In the genomic region with DNA sequence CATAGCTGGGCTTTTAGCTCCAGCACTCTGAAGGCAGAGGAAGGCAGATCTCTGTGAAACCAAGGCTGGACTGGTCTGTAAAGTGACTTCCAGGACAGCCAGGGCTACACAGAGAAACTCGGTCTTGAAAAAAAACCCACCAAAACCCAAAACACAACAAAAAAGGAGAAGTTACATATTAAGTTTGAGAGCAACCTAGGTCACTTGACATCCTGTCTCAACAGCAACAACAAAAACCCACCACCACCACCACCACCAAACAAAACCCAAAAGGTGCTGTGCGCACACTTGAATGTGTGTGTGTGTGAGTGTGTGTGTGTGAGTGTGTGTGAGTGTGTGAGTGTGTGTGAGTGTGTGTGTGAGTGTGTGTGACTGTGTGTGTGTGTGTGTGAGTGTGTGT, we compare ENCODE assay signal across 36 mouse cellular contexts. TPM values are rescaled to one million over a fixed set of nuclear protein-coding genes. Genes with fewer than 3 reads are reported as not detected.
DNase-seq lines count a peak whose midpoint lies in the region; ATAC-seq and TF ChIP-seq lines count a peak whose summit lies in the region.
"Had no signal": no experiment of that assay in that cellular context is flagged by ENCODE, and none has a peak within 500 bp of the region (broad histone marks: within the 10 kb centered on the region; RNA-seq: fewer than 3 reads in every experiment).

No protein-coding gene starts in this region.

- WGBS in intestine, embryonic 15.5 days, result 76% methylated on average over 2 of the region's 2 CpGs
- 91% methylated on average over 2 of the region's 2 CpGs for WGBS in forebrain, embryonic 11.5 days

- no peak for ATAC-seq in G1E (ENCODE audit: extremely low read depth, insufficient number of reproducible peaks, low FRiP score, poor library complexity, severe bottlenecking)
- peak; percentile 73 to 91 for ATAC-seq in hematopoietic stem cell, adult 5-6 weeks (replicated peaks in 1 of 2; ENCODE audit: insufficient read depth in 1 of 2, low FRiP score in 2 of 2, low TSS enrichment in 1 of 2, low read depth in 1 of 2, poor library complexity in 2 of 2, severe bottlenecking in 2 of 2)
- no peak for ATAC-seq in intestine, embryonic 15.5 days
- ATAC-seq in forebrain, embryonic 11.5 days (replicated peaks; ENCODE audit: low FRiP score), result no peak
- ATAC-seq: forebrain, embryonic 15.5 days; inflammation-experienced regulatory T-cells, adult 6 months had no signal

- peaks cover 7% of the 10 kb centered on the region for H3K4me1 ChIP-seq in G1E (ENCODE audit: insufficient read depth, low read depth, low read length)
- no peaks in the 10 kb centered on the region for H3K4me1 ChIP-seq in intestine, embryonic 15.5 days (replicated peaks)
- no peaks in the 10 kb centered on the region for H3K4me1 ChIP-seq in forebrain, embryonic 11.5 days (replicated peaks; ENCODE audit: control insufficient read depth, insufficient read depth, low read length)
- H3K4me1 ChIP-seq: forebrain, embryonic 15.5 days; hindbrain, embryonic 15.5 days; kidney, embryonic 15.5 days; limb, embryonic 12.5 days; lung, embryonic 15.5 days; midbrain, embryonic 12.5 days; neural tube, embryonic 13.5 days had no signal

- H3K9me3 ChIP-seq in G1E (replicated peaks), result no peaks in the 10 kb centered on the region
- H3K9me3 ChIP-seq in intestine, embryonic 15.5 days, result no peaks in the 10 kb centered on the region
- no peaks in the 10 kb centered on the region for H3K9me3 ChIP-seq in forebrain, embryonic 11.5 days (ENCODE audit: control insufficient read depth, low read length)
- H3K9me3 ChIP-seq: forebrain, embryonic 15.5 days; hindbrain, embryonic 15.5 days; kidney, embryonic 15.5 days; limb, embryonic 12.5 days; lung, embryonic 15.5 days; megakaryocyte, embryonic 14.5 days; midbrain, embryonic 12.5 days; neural tube, embryonic 13.5 days had no signal

- no peak overlapping the region for H3K4me2 ChIP-seq in intestine, embryonic 15.5 days (replicated peaks)
- H3K4me2 ChIP-seq in forebrain, embryonic 11.5 days (ENCODE audit: low read depth, low read length, severe bottlenecking), result no peak overlapping the region
- H3K4me2 ChIP-seq: forebrain, embryonic 15.5 days; heart, embryonic 11.5 days; hindbrain, embryonic 15.5 days; kidney, embryonic 15.5 days; limb, embryonic 12.5 days; liver, embryonic 11.5 days; lung, embryonic 15.5 days; midbrain, embryonic 12.5 days; neural tube, embryonic 13.5 days had no signal

- DNase-seq in A20 (ENCODE audit: low read depth, low spot score) (peak; percentile 84), G1E (ENCODE audit: low spot score) (no peak)
- DNase-seq in splenic B cell, adult 2 months (ENCODE audit: low read depth, low spot score), result peak; percentile 68
- no peak for DNase-seq in urinary bladder, adult 2 months (ENCODE audit: low spot score)
- no peak for DNase-seq in forebrain, embryonic 11.5 days (ENCODE audit: low spot score)
- DNase-seq: cerebellum, adult 8-10 months; cerebellum, postnatal 25 days; gastrocnemius, postnatal 25 days; heart, adult 18-20 months; heart, postnatal 36 days; kidney, adult 18-20 months; kidney, postnatal 25 days; thymus, postnatal 36 days had no signal

- H3K4me3 ChIP-seq in G1E (ENCODE audit: low read depth, low read length), result peak overlapping the region; percentile 13; the same call in 1 of the 2 replicates
- H3K4me3 ChIP-seq in intestine, embryonic 15.5 days (replicated peaks), result no peak overlapping the region
- no peak overlapping the region for H3K4me3 ChIP-seq in forebrain, embryonic 11.5 days (ENCODE audit: low read depth, low read length)
- H3K4me3 ChIP-seq: forebrain, embryonic 15.5 days; hindbrain, embryonic 15.5 days; kidney, embryonic 15.5 days; limb, embryonic 12.5 days; lung, embryonic 15.5 days; megakaryocyte, embryonic 14.5 days; midbrain, embryonic 12.5 days; neural tube, embryonic 13.5 days had no signal

- H3K27me3 ChIP-seq in G1E (ENCODE audit: insufficient read depth, low read length), result peaks cover 26% of the 10 kb centered on the region
- H3K27me3 ChIP-seq in splenic B cell, adult 2 months (ENCODE audit: control insufficient read depth, insufficient read depth, low read length, poor library complexity, severe bottlenecking), result no peaks in the 10 kb centered on the region
- H3K27me3 ChIP-seq in intestine, embryonic 15.5 days (replicated peaks), result no peaks in the 10 kb centered on the region
- no peaks in the 10 kb centered on the region for H3K27me3 ChIP-seq in forebrain, embryonic 11.5 days (ENCODE audit: control insufficient read depth, insufficient read depth, low read length)
- H3K27me3 ChIP-seq: forebrain, embryonic 15.5 days; hindbrain, embryonic 15.5 days; kidney, embryonic 15.5 days; limb, embryonic 12.5 days; lung, embryonic 15.5 days; neural tube, embryonic 13.5 days had no signal

- H3K36me3 ChIP-seq in G1E (replicated peaks), result no peaks in the 10 kb centered on the region
- no peaks in the 10 kb centered on the region for H3K36me3 ChIP-seq in splenic B cell, adult 2 months (ENCODE audit: control insufficient read depth, insufficient read depth, low read length, poor library complexity, severe bottlenecking)
- H3K36me3 ChIP-seq in intestine, embryonic 15.5 days, result no peaks in the 10 kb centered on the region
- H3K36me3 ChIP-seq in forebrain, embryonic 11.5 days (ENCODE audit: control insufficient read depth, insufficient read depth, low read length), result no peaks in the 10 kb centered on the region
- H3K36me3 ChIP-seq: forebrain, embryonic 15.5 days; hindbrain, embryonic 15.5 days; kidney, embryonic 15.5 days; limb, embryonic 12.5 days; lung, embryonic 15.5 days; midbrain, embryonic 12.5 days; neural tube, embryonic 13.5 days had no signal

- H3K27ac ChIP-seq in intestine, embryonic 15.5 days, result no peak overlapping the region
- H3K27ac ChIP-seq in forebrain, embryonic 11.5 days (ENCODE audit: low read depth, low read length), result no peak overlapping the region
- H3K27ac ChIP-seq: forebrain, embryonic 15.5 days; hindbrain, embryonic 15.5 days; kidney, embryonic 15.5 days; limb, embryonic 12.5 days; lung, embryonic 15.5 days; midbrain, embryonic 12.5 days; neural tube, embryonic 13.5 days had no signal

- no peak for TF ChIP-seq CTCF in G1E (IDR thresholded peaks at IDR 0.05; ENCODE audit: low read depth, low read length)

- H3K9ac ChIP-seq in intestine, embryonic 15.5 days, result no peak overlapping the region
- no peak overlapping the region for H3K9ac ChIP-seq in forebrain, embryonic 11.5 days (ENCODE audit: low read length)
- H3K9ac ChIP-seq: forebrain, embryonic 15.5 days; hindbrain, embryonic 15.5 days; kidney, embryonic 15.5 days; limb, embryonic 12.5 days; lung, embryonic 15.5 days; midbrain, embryonic 12.5 days; neural tube, embryonic 13.5 days had no signal

RNA-seq across cellular contexts. Expression of gene Miox, which starts 5.5 kb away (rescaled TPM):
- total RNA-seq in G1E (2014; fragmentation: Nextera tagmentation) (not detected in 2 replicates), G1E (2017) (0.11 and 0.12 TPM in 2 replicates)
- polyA plus RNA-seq in G1E (2012), result not detected in 2 replicates
- total RNA-seq in hematopoietic stem cell, adult 5-6 weeks (2017), result not detected in 2 replicates
- polyA plus RNA-seq in urinary bladder, adult 2 months (2012; rRNA removed), result not detected in 2 replicates
- 0.32 and 0.36 TPM in 2 replicates for polyA plus RNA-seq in intestine, embryonic 15.5 days (2015; fragmentation: Nextera tagmentation; extraction: Ambion mirVana)
- polyA plus RNA-seq in forebrain, embryonic 11.5 days (2014; fragmentation: Nextera tagmentation; extraction: Ambion mirVana), result not detected in 2 replicates
- total RNA-seq: gastrocnemius, postnatal 25 days; heart, adult 18-20 months; heart, postnatal 36 days; layer of hippocampus, adult 18-20 months; layer of hippocampus, postnatal 10 days; left cerebral cortex, adult 18-20 months; left cerebral cortex, postnatal 25 days had no signal
- polyA plus RNA-seq: embryonic facial prominence, embryonic 11.5 days; forebrain, embryonic 15.5 days; frontal cortex, adult 2 months; heart, embryonic 11.5 days; heart, embryonic 16.5 days; hindbrain, embryonic 15.5 days; inflammation-experienced regulatory T-cells, adult 6 months; limb, embryonic 12.5 days; lung, embryonic 15.5 days; midbrain, embryonic 12.5 days; neural tube, embryonic 13.5 days; stomach, embryonic 14.5 days had no signal

RNA-seq across cellular contexts. Expression of gene Lmf2, which starts 15.8 kb away (rescaled TPM):
- 42.7 and 76.3 TPM in 2 replicates for total RNA-seq in G1E (2014; fragmentation: Nextera tagmentation)
- total RNA-seq in G1E (2017), result 13.7 and 15.3 TPM in 2 replicates
- 116 and 125 TPM in 2 replicates for polyA plus RNA-seq in G1E (2012)
- 15.7 and 17.2 TPM in 2 replicates for total RNA-seq in hematopoietic stem cell, adult 5-6 weeks (2017)
- 15.8 and 26.7 TPM in 2 replicates for polyA plus RNA-seq in urinary bladder, adult 2 months (2012; rRNA removed)
- polyA plus RNA-seq in intestine, embryonic 15.5 days (2015; fragmentation: Nextera tagmentation; extraction: Ambion mirVana), result 55.2 and 58.0 TPM in 2 replicates
- 43.7 and 47.3 TPM in 2 replicates for polyA plus RNA-seq in forebrain, embryonic 11.5 days (2014; fragmentation: Nextera tagmentation; extraction: Ambion mirVana)

RNA-seq across cellular contexts. Expression of gene Ncaph2, which starts 15.8 kb away (rescaled TPM):
- total RNA-seq in G1E (2014; fragmentation: Nextera tagmentation) (147 and 164 TPM in 2 replicates), G1E (2017) (130 and 148 TPM in 2 replicates)
- 68.4 and 78.1 TPM in 2 replicates for polyA plus RNA-seq in G1E (2012)
- 102 and 104 TPM in 2 replicates for total RNA-seq in hematopoietic stem cell, adult 5-6 weeks (2017)
- 95.7 and 112 TPM in 2 replicates for polyA plus RNA-seq in urinary bladder, adult 2 months (2012; rRNA removed)
- 131 and 138 TPM in 2 replicates for polyA plus RNA-seq in intestine, embryonic 15.5 days (2015; fragmentation: Nextera tagmentation; extraction: Ambion mirVana)
- polyA plus RNA-seq in forebrain, embryonic 11.5 days (2014; fragmentation: Nextera tagmentation; extraction: Ambion mirVana), result 191 and 203 TPM in 2 replicates

RNA-seq across cellular contexts. Expression of gene Adm2, which starts 17.2 kb away (rescaled TPM):
- total RNA-seq in G1E (2014; fragmentation: Nextera tagmentation) (not detected in 2 replicates), G1E (2017) (not detected in 2 replicates)
- 0.11 and 0.12 TPM in 2 replicates for polyA plus RNA-seq in G1E (2012)
- not detected in 2 replicates for total RNA-seq in hematopoietic stem cell, adult 5-6 weeks (2017)
- polyA plus RNA-seq in urinary bladder, adult 2 months (2012; rRNA removed), result not detected in 2 replicates
- 1.4 and 1.5 TPM in 2 replicates for polyA plus RNA-seq in intestine, embryonic 15.5 days (2015; fragmentation: Nextera tagmentation; extraction: Ambion mirVana)
- 0.15 TPM in 1 of 2 replicates, not detected in the other for polyA plus RNA-seq in forebrain, embryonic 11.5 days (2014; fragmentation: Nextera tagmentation; extraction: Ambion mirVana)
- total RNA-seq: adrenal gland, adult 18-20 months; gastrocnemius, adult 18-20 months; gastrocnemius, postnatal 25 days; heart, adult 18-20 months; heart, postnatal 36 days; layer of hippocampus, adult 18-20 months; layer of hippocampus, postnatal 10 days; left cerebral cortex, adult 18-20 months; left cerebral cortex, postnatal 25 days had no signal
- polyA plus RNA-seq: embryonic facial prominence, embryonic 11.5 days; forebrain, embryonic 15.5 days; frontal cortex, adult 2 months; hindbrain, embryonic 15.5 days; inflammation-experienced regulatory T-cells, adult 6 months; midbrain, embryonic 12.5 days; neural tube, embryonic 13.5 days; stomach, embryonic 14.5 days had no signal

RNA-seq across cellular contexts. Expression of gene Sbf1, which starts 24.6 kb away (rescaled TPM):
- total RNA-seq in G1E (2014; fragmentation: Nextera tagmentation) (100 and 128 TPM in 2 replicates), G1E (2017) (40.5 and 42.5 TPM in 2 replicates)
- 104 and 145 TPM in 2 replicates for polyA plus RNA-seq in G1E (2012)
- 69.9 and 76.7 TPM in 2 replicates for total RNA-seq in hematopoietic stem cell, adult 5-6 weeks (2017)
- 85.7 and 112 TPM in 2 replicates for polyA plus RNA-seq in urinary bladder, adult 2 months (2012; rRNA removed)
- polyA plus RNA-seq in intestine, embryonic 15.5 days (2015; fragmentation: Nextera tagmentation; extraction: Ambion mirVana), result 35.1 and 38.8 TPM in 2 replicates
- polyA plus RNA-seq in forebrain, embryonic 11.5 days (2014; fragmentation: Nextera tagmentation; extraction: Ambion mirVana), result 76.5 and 87.8 TPM in 2 replicates

Comparison
In these comparisons a context has a peak if more than half of its experiments do, and no peak if none do; other contexts are left out.
1. DNase-seq: peak in A20 (single experiment) and splenic B cell, adult 2 months (single experiment); none in G1E (single experiment), urinary bladder, adult 2 months (single experiment) and forebrain, embryonic 11.5 days (single experiment).
2. ATAC-seq: peak in hematopoietic stem cell, adult 5-6 weeks (2 of 2); none in G1E (single experiment), intestine, embryonic 15.5 days (single experiment) and forebrain, embryonic 11.5 days (single experiment).